Mouse (Mus musculus) embryonic facial prominence, embryonic 10.5 days (tissue): ENCODE measurements around the gene Acvr1. TPM values are rescaled to one million over a fixed set of nuclear protein-coding genes. Genes with fewer than 3 reads are reported as not detected.
A peak's percentile ranks its signal among the peaks of the same experiment; 100 is the strongest.

Experiments
- DNase-seq: peaks from one replicate; pipeline ENCODE4 v3.0.0-alpha.2; 2017; ENCODE audit warnings: low spot score
- H3K27ac ChIP-seq: fragments of 300-500 bp; sonication (generic); replicated peaks from 2 replicates; pipeline ENCODE4 v1.5.1; 2016; ENCODE audit warnings: mild to moderate bottlenecking
- H3K27me3 ChIP-seq: fragments of 300-500 bp; sonication (generic); replicated peaks from 2 replicates; pipeline ENCODE4 v1.6.1; 2016; ENCODE audit warnings: low read depth, mild to moderate bottlenecking; ENCODE audit not compliant: poor library complexity, severe bottlenecking
- H3K36me3 ChIP-seq: fragments of 300-500 bp; sonication (generic); replicated peaks from 2 replicates; pipeline ENCODE4 v1.6.1; 2016; ENCODE audit warnings: mild to moderate bottlenecking, moderate library complexity
- H3K4me1 ChIP-seq: fragments of 300-500 bp; sonication (generic); 2 replicates; pipeline ENCODE4 v1.6.1; 2016
- H3K4me3 ChIP-seq: fragments of 300-500 bp; sonication (generic); 2 replicates; pipeline ENCODE4 v1.5.1; 2016; ENCODE audit warnings: mild to moderate bottlenecking, moderate library complexity
- H3K9me3 ChIP-seq: fragments of 300-500 bp; sonication (generic); 2 replicates; pipeline ENCODE4 v1.6.1; 2016; ENCODE audit warnings: mild to moderate bottlenecking
- WGBS: fragments of 180-500 bp; shearing (Covaris S2); methylation state at CpG from one replicate; pipeline ENCODE4 v1.1.7; 2016; 5-methylcytosine and 5-hydroxymethylcytosine counted together
- polyA plus RNA-seq: library from polyadenylated mRNA; unstranded; fragments of >200 nt; fragmentation: Nextera tagmentation; extraction: Ambion mirVana; gene quantifications from 2 replicates; pipeline ENCODE4 v1.2.1, GENCODE M21; 2016

Acvr1 gene
- polyA plus RNA-seq, 1 experiment from 2014 or later = 4.3 TPM

GRCm38 (mm10) chr2:58505306-58506090 is 61.5 kb downstream of the Acvr1 start:
- H3K4me1 ChIP-seq = peaks cover 15% of the 10 kb centered on the region
- WGBS = 89% methylated on average over 9 of the region's 9 CpGs
- no peaks in the 10 kb centered on the region for H3K36me3 ChIP-seq
- H3K9me3 ChIP-seq = no peaks in the 10 kb centered on the region
- H3K27me3 ChIP-seq = no peaks in the 10 kb centered on the region
- no peak overlapping the region for H3K27ac ChIP-seq
- DNase-seq = no peak
- no peak overlapping the region for H3K4me3 ChIP-seq

- H3K4me1 ChIP-seq = peaks cover 14% of the 10 kb centered on the region
- H3K27me3 ChIP-seq = no peaks in the 10 kb centered on the region
- H3K4me3 ChIP-seq = no peak overlapping the region
- DNase-seq = no peak
- WGBS = 63% methylated on average over 8 of the region's 8 CpGs
- H3K9me3 ChIP-seq = no peaks in the 10 kb centered on the region
- no peak overlapping the region for H3K27ac ChIP-seq
- peaks cover 7% of the 10 kb centered on the region for H3K36me3 ChIP-seq
Observed at GRCm38 (mm10) chr2:58496647-58497410, 70.1 kb downstream of the Acvr1 start.

- no peak for DNase-seq
- 93% methylated on average over 3 of the region's 3 CpGs for WGBS
- Histone ChIP-seq H3K4me1 (peaks cover 14% of the 10 kb centered on the region), H3K27ac (no peak overlapping the region), H3K27me3 (no peaks in the 10 kb centered on the region), H3K4me3 (no peak overlapping the region), H3K9me3 (no peaks in the 10 kb centered on the region), H3K36me3 (peaks cover 7% of the 10 kb centered on the region)
Observed at GRCm38 (mm10) chr2:58495271-58495670, 71.7 kb downstream of the Acvr1 start.

GRCm38 (mm10) chr2:58493685-58494635 is 73.0 kb downstream of the Acvr1 start:
- H3K4me1 ChIP-seq = peaks cover 14% of the 10 kb centered on the region
- DNase-seq = no peak
- no peaks in the 10 kb centered on the region for H3K9me3 ChIP-seq
- 45% methylated on average over 18 of the region's 18 CpGs for WGBS
- no peaks in the 10 kb centered on the region for H3K27me3 ChIP-seq
- no peak overlapping the region for H3K27ac ChIP-seq
- peaks cover 13% of the 10 kb centered on the region for H3K36me3 ChIP-seq
- no peak overlapping the region for H3K4me3 ChIP-seq

- no peak overlapping the region for H3K4me3 ChIP-seq
- H3K27me3 ChIP-seq = no peaks in the 10 kb centered on the region
- peaks cover 24% of the 10 kb centered on the region for H3K4me1 ChIP-seq
- no peaks in the 10 kb centered on the region for H3K9me3 ChIP-seq
- peaks cover 12% of the 10 kb centered on the region for H3K36me3 ChIP-seq
- WGBS = 91% methylated on average over 9 of the region's 9 CpGs
- DNase-seq = no peak
- H3K27ac ChIP-seq = no peak overlapping the region
Observed at GRCm38 (mm10) chr2:58489275-58489674, 77.7 kb downstream of the Acvr1 start.

- H3K9me3 ChIP-seq = no peaks in the 10 kb centered on the region
- peaks cover 12% of the 10 kb centered on the region for H3K36me3 ChIP-seq
- WGBS = 92% methylated on average over 8 of the region's 8 CpGs
- H3K4me3 ChIP-seq = no peak overlapping the region
- H3K27ac ChIP-seq = no peak overlapping the region
- peaks cover 16% of the 10 kb centered on the region for H3K4me1 ChIP-seq
- no peak for DNase-seq
- H3K27me3 ChIP-seq = no peaks in the 10 kb centered on the region
Observed at GRCm38 (mm10) chr2:58488404-58488803, 78.6 kb downstream of the Acvr1 start.

- no peaks in the 10 kb centered on the region for H3K27me3 ChIP-seq
- no peak overlapping the region; the same call in 1 of the 2 replicates for H3K27ac ChIP-seq
- peaks cover 12% of the 10 kb centered on the region for H3K36me3 ChIP-seq
- DNase-seq = no peak
- 85% methylated on average over 3 of the region's 3 CpGs for whole genome bisulfite sequencing
- H3K9me3 ChIP-seq = no peaks in the 10 kb centered on the region
- H3K4me1 ChIP-seq = peaks cover 16% of the 10 kb centered on the region
- no peak overlapping the region for H3K4me3 ChIP-seq
Observed at GRCm38 (mm10) chr2:58487279-58487560, 79.7 kb downstream of the Acvr1 start.

- Histone ChIP-seq H3K36me3 (peaks cover 12% of the 10 kb centered on the region), H3K4me3 (no peak overlapping the region), H3K27me3 (no peaks in the 10 kb centered on the region), H3K9me3 (no peaks in the 10 kb centered on the region), H3K27ac (no peak overlapping the region; the same call in 1 of the 2 replicates), H3K4me1 (peaks cover 16% of the 10 kb centered on the region)
- DNase-seq = no peak
- 71% methylated on average over 14 of the region's 14 CpGs for WGBS
Observed at GRCm38 (mm10) chr2:58486441-58487278, 80.3 kb downstream of the Acvr1 start.

- Histone ChIP-seq H3K27ac (no peak overlapping the region), H3K4me1 (peaks cover 16% of the 10 kb centered on the region), H3K9me3 (no peaks in the 10 kb centered on the region), H3K36me3 (peaks cover 12% of the 10 kb centered on the region), H3K27me3 (no peaks in the 10 kb centered on the region), H3K4me3 (no peak overlapping the region)
- no peak for DNase-seq
- 93% methylated on average over 3 of the region's 3 CpGs for WGBS
Observed at GRCm38 (mm10) chr2:58485683-58486082, 81.3 kb downstream of the Acvr1 start.

GRCm38 (mm10) chr2:58485152-58485551 is 81.8 kb downstream of the Acvr1 start:
- Histone ChIP-seq H3K4me1 (peaks cover 16% of the 10 kb centered on the region), H3K9me3 (no peaks in the 10 kb centered on the region), H3K4me3 (no peak overlapping the region), H3K36me3 (peaks cover 12% of the 10 kb centered on the region), H3K27ac (no peak overlapping the region), H3K27me3 (no peaks in the 10 kb centered on the region)
- 85% methylated on average over 4 of the region's 4 CpGs for WGBS
- DNase-seq = no peak

GRCm38 (mm10) chr2:58484284-58484965 is 82.5 kb downstream of the Acvr1 start:
- DNase-seq = no peak
- WGBS = 74% methylated on average over 7 of the region's 7 CpGs
- no peaks in the 10 kb centered on the region for H3K9me3 ChIP-seq
- peaks cover 14% of the 10 kb centered on the region for H3K36me3 ChIP-seq
- peak overlapping the region; percentile 24; the same call in 1 of the 2 replicates for H3K27ac ChIP-seq
- no peaks in the 10 kb centered on the region for H3K27me3 ChIP-seq
- peaks cover 16% of the 10 kb centered on the region for H3K4me1 ChIP-seq
- no peak overlapping the region for H3K4me3 ChIP-seq
